Mouse (Mus musculus) kidney, postnatal 0 days (tissue): ENCODE data around the gene Slc51a. TPM values are rescaled to one million over a fixed set of nuclear protein-coding genes. Genes with fewer than 3 reads are reported as not detected.
"Not testable (repeated sequence)": the region's sequence is repeated elsewhere in the genome, so short reads cannot be mapped to it uniquely, and the experiment has no call there.

Experiments
- ATAC-seq: fragments of 200-750 bp; cut with Nextera tagmentation; replicated peaks from 2 replicates; pipeline ENCODE4 v1.8.0; 2017; ENCODE audit warnings: low read depth, moderate number of reproducible peaks, moderate TSS enrichment, moderate library complexity; ENCODE audit not compliant: low FRiP score
- DNase-seq: peaks from one replicate; pipeline ENCODE4 v3.0.0-alpha.2; 2016; ENCODE audit warnings: low spot score
- H3K27ac ChIP-seq: fragments of 300-500 bp; sonication (generic); 2 replicates; pipeline ENCODE4 v1.5.1; 2014; ENCODE audit warnings: mild to moderate bottlenecking
- H3K27me3 ChIP-seq: fragments of 300-500 bp; sonication (generic); 2 replicates; pipeline ENCODE4 v1.6.1; 2014; ENCODE audit warnings: low read length, mixed read lengths; ENCODE audit not compliant: insufficient read depth
- H3K36me3 ChIP-seq: fragments of 300-500 bp; sonication (generic); 2 replicates; pipeline ENCODE4 v1.6.1; 2014; ENCODE audit warnings: low read length, mixed read lengths; ENCODE audit not compliant: insufficient read depth
- H3K4me1 ChIP-seq: fragments of 300-500 bp; sonication (generic); replicated peaks from 2 replicates; pipeline ENCODE4 v1.6.1; 2014; ENCODE audit warnings: antibody characterized with exemption, low read length, mixed read lengths; ENCODE audit not compliant: insufficient read depth
- H3K4me2 ChIP-seq: fragments of 300-500 bp; sonication (generic); 2 replicates; pipeline ENCODE4 v1.6.1; 2014; ENCODE audit warnings: mild to moderate bottlenecking, low read length, moderate library complexity, mixed read lengths
- H3K4me3 ChIP-seq: fragments of 300-500 bp; sonication (generic); replicated peaks from 2 replicates; pipeline ENCODE4 v1.5.1; 2014; ENCODE audit warnings: low read depth, low read length
- H3K9ac ChIP-seq: fragments of 300-500 bp; sonication (generic); 2 replicates; pipeline ENCODE4 v1.6.1; 2014; ENCODE audit warnings: low read depth, low read length
- H3K9me3 ChIP-seq: fragments of 300-500 bp; sonication (generic); replicated peaks from 2 replicates; pipeline ENCODE4 v1.6.1; 2016; ENCODE audit warnings: low read length, inconsistent platforms, mixed read lengths
- CTCF ChIP-seq: IDR thresholded peaks from 2 replicates; pipeline ENCODE4 v1.5.1; 2016; ENCODE audit warnings: antibody characterized with exemption, low read depth, mild to moderate bottlenecking, moderate library complexity
- WGBS: fragments of 180-500 bp; shearing (Covaris S2); extraction: QIAGEN DNeasy Blood & Tissue Kit; methylation state at CpG from one replicate; pipeline ENCODE4 v1.1.7; 2014; 5-methylcytosine and 5-hydroxymethylcytosine counted together
- polyA plus RNA-seq: library from polyadenylated mRNA; unstranded; fragments of >200 nt; fragmentation: Nextera tagmentation; extraction: Ambion mirVana; gene quantifications from 2 replicates; pipeline ENCODE4 v1.2.1, GENCODE M21; 2015

Slc51a gene
- polyA plus RNA-seq, 1 experiment from 2014 or later = 4.3 TPM

GRCm38 (mm10) chr16:32454646-32455045 is 33.0 kb downstream of the Slc51a start:
- H3K9me3 ChIP-seq = no peaks in the 10 kb centered on the region
- no peak overlapping the region for H3K9ac ChIP-seq
- 87% methylated on average over 5 of the region's 5 CpGs for WGBS
- DNase-seq (no peak), ATAC-seq (no peak)
- peaks cover 15% of the 10 kb centered on the region; the same call in 1 of the 2 replicates for H3K36me3 ChIP-seq
- no peak for TF ChIP-seq CTCF
- H3K4me3 ChIP-seq = no peak overlapping the region
- H3K27ac ChIP-seq = no peak overlapping the region
- no peak overlapping the region for H3K4me2 ChIP-seq
- no peaks in the 10 kb centered on the region for H3K4me1 ChIP-seq
- no peaks in the 10 kb centered on the region for H3K27me3 ChIP-seq

GRCm38 (mm10) chr16:32453102-32453501 is 34.6 kb downstream of the Slc51a start:
- Histone ChIP-seq H3K36me3 (peaks cover 12% of the 10 kb centered on the region; the same call in 1 of the 2 replicates), H3K27me3 (no peaks in the 10 kb centered on the region), H3K4me1 (no peaks in the 10 kb centered on the region), H3K4me2 (no peak overlapping the region), H3K27ac (no peak overlapping the region), H3K9ac (no peak overlapping the region), H3K4me3 (no peak overlapping the region), H3K9me3 (no peaks in the 10 kb centered on the region)
- 92% methylated on average over 8 of the region's 8 CpGs for WGBS
- no peak for DNase-seq
- ATAC-seq = no peak
- TF ChIP-seq CTCF = no peak

DNA sequence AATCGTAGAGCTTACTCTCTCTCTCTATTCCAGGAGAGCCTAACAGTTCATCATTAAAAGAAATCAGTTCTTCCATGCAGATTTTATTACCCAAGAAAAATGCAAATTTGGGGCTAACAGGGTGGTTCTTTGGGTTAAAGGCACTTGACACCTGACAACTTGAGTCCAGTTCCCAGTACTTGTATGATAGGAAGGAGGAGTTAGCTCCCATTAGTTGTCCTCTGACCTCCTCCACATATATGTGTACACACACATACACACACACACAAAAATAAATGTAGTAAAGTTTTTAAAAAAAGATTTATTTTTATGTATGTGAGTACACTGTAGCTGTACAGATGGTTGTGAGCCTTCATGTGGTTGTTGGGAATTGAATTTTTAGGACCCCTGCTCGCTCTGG is 37.5 kb downstream of the Slc51a start:
- Histone ChIP-seq H3K4me2 (no peak overlapping the region), H3K27me3 (no peaks in the 10 kb centered on the region), H3K9me3 (no peaks in the 10 kb centered on the region), H3K36me3 (peaks cover 16% of the 10 kb centered on the region; the same call in 1 of the 2 replicates), H3K9ac (no peak overlapping the region), H3K4me3 (no peak overlapping the region), H3K4me1 (no peaks in the 10 kb centered on the region), H3K27ac (no peak overlapping the region)
- TF ChIP-seq CTCF = no peak
- WGBS = 92% methylated on average over 2 of the region's 2 CpGs
- ATAC-seq (no peak), DNase-seq (no peak)

GRCm38 (mm10) chr16:32449665-32450064 is 38.0 kb downstream of the Slc51a start:
- Histone ChIP-seq H3K9ac (no peak overlapping the region), H3K27me3 (no peaks in the 10 kb centered on the region), H3K4me3 (no peak overlapping the region), H3K4me1 (no peaks in the 10 kb centered on the region), H3K36me3 (peaks cover 14% of the 10 kb centered on the region; the same call in 1 of the 2 replicates), H3K27ac (no peak overlapping the region), H3K9me3 (no peaks in the 10 kb centered on the region), H3K4me2 (no peak overlapping the region)
- ATAC-seq (no peak), DNase-seq (no peak)
- TF ChIP-seq CTCF = no peak
- WGBS = 89% methylated on average over 3 of the region's 3 CpGs

DNA sequence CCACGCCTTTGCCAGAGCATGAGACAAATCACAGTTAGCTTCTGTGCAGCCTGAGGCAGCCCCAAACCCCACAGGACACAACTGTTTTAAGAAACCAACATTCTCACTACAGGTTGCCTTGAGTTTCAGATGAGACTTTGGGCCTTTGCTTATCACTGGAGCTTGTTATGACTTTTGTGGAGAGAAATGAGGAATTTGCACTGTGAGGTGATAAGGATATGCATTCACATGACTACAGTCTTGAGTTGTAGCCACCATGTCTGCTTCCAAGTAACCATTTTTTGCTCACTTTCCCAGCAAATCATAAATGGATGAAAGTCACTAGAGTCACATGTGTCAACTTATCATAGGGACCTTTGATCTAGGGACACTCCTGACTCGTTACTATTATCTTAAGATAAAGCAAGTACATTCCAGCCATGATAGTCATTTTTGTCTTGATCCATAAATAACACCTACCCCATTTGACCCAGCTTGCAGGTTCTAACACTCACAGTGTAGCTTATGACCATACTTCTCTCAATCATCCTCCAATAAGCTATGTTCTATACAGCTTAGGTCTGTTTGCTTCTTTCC is 41.0 kb downstream of the Slc51a start:
- no peak overlapping the region for H3K4me2 ChIP-seq
- TF ChIP-seq CTCF = no peak
- H3K27ac ChIP-seq = no peak overlapping the region
- no peak for DNase-seq
- no peaks in the 10 kb centered on the region for H3K9me3 ChIP-seq
- H3K4me1 ChIP-seq = no peaks in the 10 kb centered on the region
- ATAC-seq = no peak
- whole genome bisulfite sequencing = 74% methylated on average over 2 of the region's 2 CpGs
- no peaks in the 10 kb centered on the region for H3K27me3 ChIP-seq
- H3K4me3 ChIP-seq = no peak overlapping the region
- 0 out of 2 replicates have a peak, but pooled peaks cover 5% of the 10 kb centered on the region for H3K36me3 ChIP-seq
- no peak overlapping the region for H3K9ac ChIP-seq

DNA sequence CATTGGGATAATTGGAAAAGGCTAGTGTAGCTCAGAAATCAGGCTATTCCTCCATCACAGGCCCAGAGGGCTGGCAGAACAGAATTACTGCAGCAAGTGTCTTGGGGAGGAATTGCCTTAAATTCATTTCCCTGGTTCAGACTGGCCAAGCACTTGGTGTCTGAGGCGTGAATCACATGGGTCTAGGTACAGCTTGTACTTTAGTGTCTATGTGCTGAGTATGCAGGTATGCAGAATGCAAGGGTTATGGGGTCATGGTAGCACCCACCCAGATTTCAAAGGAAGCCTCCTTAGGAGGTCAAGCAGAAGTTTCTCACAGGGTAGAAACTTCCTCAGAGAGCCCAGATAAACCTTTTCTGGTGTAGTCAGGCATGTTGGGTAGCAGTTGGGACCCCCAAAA is 42.1 kb downstream of the Slc51a start:
- WGBS = 91% methylated on average over 1 of the region's 1 CpGs

DNA sequence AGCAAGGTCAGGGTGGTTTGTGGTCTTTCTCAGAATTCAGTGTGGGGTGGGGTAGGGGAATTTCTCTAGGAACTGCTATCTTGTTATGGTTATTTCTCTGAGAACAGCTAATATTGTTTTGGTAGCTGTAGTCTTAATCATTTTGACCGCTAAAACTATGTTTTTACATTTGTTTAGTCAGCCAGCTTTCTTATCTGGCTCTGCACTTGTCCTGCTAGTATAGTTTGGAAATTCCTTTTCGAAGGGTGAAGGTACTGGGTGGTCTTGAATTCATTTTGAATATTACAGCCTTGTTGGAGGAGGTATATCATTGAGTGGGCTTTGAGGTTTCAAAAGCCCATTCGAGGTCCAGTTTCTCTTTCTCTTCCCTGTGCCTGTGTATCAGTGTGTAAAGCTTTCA is 43.1 kb downstream of the Slc51a start:
- DNase-seq, H3K4me1 ChIP-seq, H3K9me3 ChIP-seq, H3K4me2 ChIP-seq, ATAC-seq, H3K27ac ChIP-seq, H3K9ac ChIP-seq, H3K36me3 ChIP-seq, H3K27me3 ChIP-seq, H3K4me3 ChIP-seq: not testable (repeated sequence)
- 88% methylated on average over 3 of the region's 3 CpGs for WGBS

More for the DNA sequence above, 42.1 kb downstream of the Slc51a start:
- Histone ChIP-seq H3K36me3 (0 out of 2 replicates have a peak, but pooled peaks cover 4% of the 10 kb centered on the region), H3K27me3 (no peaks in the 10 kb centered on the region), H3K4me3 (no peak overlapping the region), H3K27ac (no peak overlapping the region), H3K9me3 (no peaks in the 10 kb centered on the region), H3K4me2 (no peak overlapping the region), H3K4me1 (no peaks in the 10 kb centered on the region), H3K9ac (no peak overlapping the region)
- TF ChIP-seq CTCF = no peak
- no peak for ATAC-seq
- no peak for DNase-seq
